Mouse (Mus musculus) monocyte, adult 5-6 weeks (primary cell): ENCODE measurements around the gene Fgf16. TPM values are rescaled to one million over a fixed set of nuclear protein-coding genes. Genes with fewer than 3 reads are reported as not detected.

Source experiments
- ATAC-seq: fragments of 153-309, 156-312 bp; replicated peaks from 2 replicates; pipeline ENCODE4 v1.8.0; 2017; ENCODE audit warnings: mild to moderate bottlenecking; ENCODE audit not compliant: low TSS enrichment, insufficient number of reproducible peaks, severe bottlenecking, poor library complexity, low FRiP score
- total RNA-seq: library from RNA; stranded (forward); fragments of 200-1000, 200-491, 200-594 nt; gene quantifications from 3 replicates; pipeline ENCODE4 v1.2.3, GENCODE M21; 2017

The Fgf16 gene
- not detected in 3 replicates for total RNA-seq

DNA sequence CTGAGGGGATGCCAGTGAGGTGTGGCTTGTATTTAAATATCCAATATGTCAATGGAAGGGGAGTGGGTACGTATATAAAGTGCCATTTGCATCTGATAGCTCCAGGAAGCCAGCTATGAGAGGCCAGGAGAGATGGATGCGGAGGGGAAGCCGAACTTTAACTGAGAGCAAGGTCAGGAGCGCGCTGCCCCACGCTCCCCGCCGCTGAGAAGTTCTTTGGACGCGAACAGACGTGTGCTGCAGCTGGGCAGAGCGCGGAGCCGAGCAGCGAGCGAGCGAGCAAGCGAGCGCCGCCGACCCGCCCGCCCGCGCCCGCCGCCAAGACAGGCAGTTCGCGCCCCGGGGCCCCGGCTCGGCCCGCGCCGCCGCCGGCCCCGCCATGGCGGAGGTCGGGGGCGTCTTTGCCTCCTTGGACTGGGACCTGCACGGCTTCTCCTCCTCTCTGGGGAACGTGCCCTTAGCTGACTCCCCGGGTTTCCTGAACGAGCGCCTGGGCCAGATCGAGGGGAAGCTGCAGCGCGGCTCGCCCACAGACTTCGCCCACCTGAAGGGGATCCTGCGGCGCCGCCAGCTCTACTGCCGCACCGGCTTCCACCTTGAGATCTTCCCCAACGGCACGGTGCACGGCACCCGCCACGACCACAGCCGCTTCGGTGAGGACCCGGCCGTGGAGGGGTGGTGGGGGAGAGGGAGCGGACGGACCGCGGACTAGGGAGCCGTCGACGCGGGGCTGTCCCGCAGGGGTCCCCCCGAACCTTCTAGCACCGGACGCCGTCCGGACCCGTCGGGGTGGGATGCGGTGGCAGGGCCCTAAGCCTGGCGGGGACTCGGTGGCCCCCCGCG lies at the start of gene Fgf16:
Fgf16 (plus strand) TSS at position 118 of the 843 bp plus-strand sequence.
- ATAC-seq = no peak

DNA sequence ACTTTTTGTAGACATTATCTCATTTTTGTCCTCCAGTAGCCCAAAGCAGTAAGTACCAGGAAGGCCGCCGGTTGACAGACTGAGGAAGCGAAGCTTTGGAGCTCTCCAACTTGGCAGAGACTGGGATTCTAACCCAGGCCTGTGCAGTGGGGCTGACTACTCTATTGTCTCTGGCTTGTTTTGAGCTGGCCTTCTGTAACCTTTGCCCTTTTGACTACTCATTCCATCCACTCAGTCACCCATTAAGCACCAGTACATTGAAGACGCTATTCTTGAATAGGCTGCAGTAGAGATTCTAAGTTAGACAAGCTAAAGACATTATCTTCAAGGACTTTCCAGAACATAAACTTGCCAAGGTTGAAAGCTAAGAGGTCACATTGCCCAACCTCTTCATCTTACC lies 49.3 kb upstream of the Fgf16 start:
- ATAC-seq = no peak

GRCm38 (mm10) chrX:105715789-105716321 lies 48.2 kb upstream of the Fgf16 start:
- no peak for ATAC-seq

DNA sequence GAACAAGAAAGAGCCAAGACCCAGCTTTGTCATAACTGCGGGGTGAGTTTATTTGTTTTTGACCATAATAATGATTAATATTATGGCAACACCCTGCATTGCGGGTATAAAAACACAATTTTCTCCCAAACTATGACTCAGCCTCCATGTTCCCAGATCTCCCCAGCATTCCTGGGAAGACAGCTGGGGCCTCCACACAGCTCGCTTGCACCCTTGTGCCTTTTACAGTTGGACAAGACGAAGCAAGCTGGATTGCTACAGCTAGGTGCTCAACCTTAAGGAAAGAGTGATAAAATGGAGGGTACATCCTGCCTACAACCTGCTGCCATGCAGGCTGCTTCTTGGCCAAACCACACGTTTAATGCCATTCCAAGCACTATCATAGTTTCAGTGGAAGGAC lies 45.7 kb upstream of the Fgf16 start:
- ATAC-seq = no peak

- ATAC-seq = no peak
Measured at GRCm38 (mm10) chrX:105718943-105719342, 45.1 kb upstream of the Fgf16 start.

DNA sequence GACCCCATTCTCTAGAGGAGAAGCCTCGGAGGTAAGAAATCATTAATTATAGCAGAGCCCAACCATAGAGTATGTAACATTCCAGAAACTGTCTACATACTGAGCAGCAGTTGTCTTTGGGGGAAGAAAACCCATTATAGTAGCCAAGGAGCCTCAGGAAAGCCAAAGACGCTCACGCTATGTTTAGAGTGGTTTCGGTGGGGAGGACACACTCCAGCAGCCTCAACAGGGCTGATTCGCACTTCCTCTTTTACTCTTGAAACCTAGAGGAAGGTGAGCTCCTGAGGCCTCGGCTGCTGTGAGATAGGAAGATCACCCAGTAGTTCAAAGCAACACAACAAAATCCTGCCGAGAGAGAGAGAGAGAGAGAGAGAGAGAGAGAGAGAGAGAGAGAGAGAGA lies 39.9 kb upstream of the Fgf16 start:
- ATAC-seq = no peak

GRCm38 (mm10) chrX:105762847-105763527 lies 1.1 kb upstream of the Fgf16 start:
- ATAC-seq = no peak

GRCm38 (mm10) chrX:105763612-105764011 lies 467 bp upstream of the Fgf16 start:
- ATAC-seq = no peak

DNA sequence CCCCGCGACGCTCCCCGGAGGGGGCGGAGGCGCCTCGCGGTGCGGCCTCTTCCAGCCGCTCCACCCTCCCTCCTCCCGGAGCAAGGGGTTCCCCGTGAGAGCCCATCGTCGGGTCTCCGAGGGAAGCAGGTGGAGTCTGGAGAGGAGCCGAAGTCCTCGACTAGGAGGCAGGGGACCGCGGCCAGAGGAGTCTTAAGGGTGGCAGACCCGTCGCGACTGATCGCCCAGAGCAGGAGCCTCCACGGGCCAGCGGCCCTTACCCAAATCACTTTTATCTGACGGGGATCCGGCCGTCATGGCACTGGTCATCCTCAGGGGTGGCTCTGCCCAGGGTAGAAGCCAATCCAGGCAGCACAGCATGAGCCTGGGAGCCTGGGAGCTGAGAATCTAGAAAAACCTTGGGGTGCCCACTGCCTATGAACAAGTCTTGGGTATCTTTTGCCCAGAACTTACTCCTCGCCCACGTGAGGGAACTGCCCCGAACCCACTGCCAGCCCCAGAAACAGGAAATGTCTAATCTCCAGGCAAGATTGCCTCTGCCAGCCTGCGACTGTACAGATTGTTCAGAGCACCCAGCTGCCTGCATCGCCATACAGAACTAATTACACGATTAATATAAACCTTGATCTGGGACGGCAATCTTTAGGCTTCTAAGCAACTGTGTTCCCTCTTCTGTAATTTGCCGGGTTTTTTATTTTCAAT lies 1.1 kb downstream of the Fgf16 start:
- no peak for ATAC-seq

DNA sequence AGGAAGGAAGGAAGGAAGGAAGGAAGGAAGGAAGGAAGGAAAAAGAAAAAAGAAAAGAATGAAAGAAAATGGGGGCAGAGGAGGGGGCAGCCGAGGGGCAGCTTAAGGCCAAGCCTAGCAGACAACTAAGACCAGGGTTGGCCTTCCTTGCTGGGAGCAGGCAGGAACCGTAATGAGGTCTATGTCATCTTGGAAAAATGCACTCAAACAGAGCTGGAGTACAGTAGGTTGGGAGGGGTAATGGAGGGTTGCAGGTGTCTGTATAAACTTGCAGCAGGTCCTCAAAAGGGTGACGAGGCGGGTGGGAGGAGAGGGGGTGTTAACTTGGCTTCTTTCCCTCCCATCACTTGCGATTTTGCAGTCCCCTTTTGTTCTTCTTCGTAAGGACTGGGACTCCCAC lies 1.9 kb downstream of the Fgf16 start:
- ATAC-seq = no peak

GRCm38 (mm10) chrX:105767177-105767764 lies 3.2 kb downstream of the Fgf16 start:
- no peak for ATAC-seq

DNA sequence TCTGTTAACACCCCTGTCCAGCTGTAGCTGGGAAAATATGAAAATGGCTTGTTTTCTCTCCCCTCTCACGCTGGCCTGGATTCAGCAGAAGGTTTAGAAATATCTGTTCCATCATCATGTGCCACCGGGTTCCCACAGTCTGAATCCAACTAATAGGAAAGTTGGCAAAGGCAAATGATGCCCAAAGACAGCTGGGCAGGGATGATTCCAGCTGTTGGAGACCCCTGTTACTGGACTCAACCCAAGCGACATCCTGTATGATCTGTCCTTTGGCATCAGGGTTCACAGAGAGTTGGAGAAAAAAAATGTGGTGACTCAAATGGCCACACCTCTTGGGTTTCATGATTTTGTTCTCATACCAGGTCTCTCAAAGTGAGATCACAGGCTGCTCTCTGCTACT lies 3.9 kb downstream of the Fgf16 start:
- ATAC-seq = no peak

- ATAC-seq = no peak
Measured at GRCm38 (mm10) chrX:105773281-105773680, 9.2 kb downstream of the Fgf16 start.

DNA sequence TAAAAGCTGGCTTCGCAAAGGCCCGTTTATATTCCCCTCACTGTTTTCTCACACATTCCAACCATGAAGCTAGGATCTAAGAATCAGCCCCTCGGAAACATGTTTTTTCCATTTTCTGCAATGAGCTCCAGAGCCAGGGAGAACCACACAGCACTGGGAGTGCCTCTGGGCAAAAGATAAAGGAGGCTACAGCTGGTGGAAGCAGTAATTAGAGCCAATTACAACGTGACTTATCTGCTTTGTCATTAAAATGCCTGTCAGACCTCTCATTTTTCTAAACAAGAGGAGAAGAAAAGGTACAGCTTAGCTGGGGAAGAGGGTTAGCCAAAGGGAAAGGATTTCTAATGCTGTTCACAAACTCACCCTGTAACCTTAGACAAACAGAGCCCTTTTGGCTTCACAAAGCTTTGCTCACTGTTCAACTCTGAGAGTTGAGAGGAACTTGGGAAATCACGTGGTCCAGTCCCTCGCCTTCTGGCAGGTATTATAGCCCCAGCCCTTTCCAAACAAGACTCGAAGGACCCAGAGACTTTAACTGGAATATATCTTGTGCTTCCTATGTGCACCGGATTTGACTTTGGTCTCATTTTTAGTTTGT lies 30.8 kb downstream of the Fgf16 start:
- ATAC-seq = no peak

- no peak for ATAC-seq
Measured at GRCm38 (mm10) chrX:105824462-105824861, 60.4 kb downstream of the Fgf16 start.
